Mouse (Mus musculus) lung, postnatal 0 days (tissue): ENCODE data around the gene Pdxk. TPM values are rescaled to one million over a fixed set of nuclear protein-coding genes. Genes with fewer than 3 reads are reported as not detected.

Experiments used
- ATAC-seq: fragments of 200-750 bp; cut with Nextera tagmentation; 2 replicates; pipeline ENCODE4 v1.8.0; 2017; ENCODE audit warnings: moderate library complexity
- DNase-seq: peaks from one replicate; pipeline ENCODE4 v3.0.0-alpha.2; 2016; ENCODE audit warnings: low spot score
- H3K27ac ChIP-seq: fragments of 300-500 bp; sonication (generic); 2 replicates; pipeline ENCODE4 v1.5.1; 2014; ENCODE audit warnings: antibody characterized with exemption, mild to moderate bottlenecking, low read length, mixed read lengths
- H3K27me3 ChIP-seq: fragments of 300-500 bp; sonication (generic); replicated peaks from 2 replicates; pipeline ENCODE4 v1.6.1; 2014; ENCODE audit warnings: low read length, mixed read lengths; ENCODE audit not compliant: insufficient read depth
- H3K36me3 ChIP-seq: fragments of 300-500 bp; sonication (generic); 2 replicates; pipeline ENCODE4 v1.6.1; 2014; ENCODE audit warnings: low read length, mixed read lengths; ENCODE audit not compliant: insufficient read depth
- H3K4me1 ChIP-seq: fragments of 300-500 bp; sonication (generic); 2 replicates; pipeline ENCODE4 v1.6.1; 2014; ENCODE audit warnings: antibody characterized with exemption, low read depth, low read length, mixed read lengths; ENCODE audit not compliant: insufficient read depth
- H3K4me2 ChIP-seq: fragments of 300-500 bp; sonication (generic); replicated peaks from 2 replicates; pipeline ENCODE4 v1.6.1; 2014; ENCODE audit warnings: low read depth, mild to moderate bottlenecking, low read length, moderate library complexity, mixed read lengths
- H3K4me3 ChIP-seq: fragments of 300-500 bp; sonication (generic); 2 replicates; pipeline ENCODE4 v1.5.1; 2014; ENCODE audit warnings: low read depth, low read length
- H3K9ac ChIP-seq: fragments of 300-500 bp; sonication (generic); replicated peaks from 2 replicates; pipeline ENCODE4 v1.6.1; 2014; ENCODE audit warnings: low read depth, mild to moderate bottlenecking
- H3K9me3 ChIP-seq: fragments of 300-500 bp; sonication (generic); 2 replicates; pipeline ENCODE4 v1.6.1; 2016; ENCODE audit warnings: low read length, mixed read lengths
- CTCF ChIP-seq: IDR thresholded peaks from 2 replicates; pipeline ENCODE4 v1.5.1; 2016; ENCODE audit warnings: antibody characterized with exemption, mild to moderate bottlenecking
- EP300 ChIP-seq: IDR thresholded peaks from 2 replicates; pipeline ENCODE4 v1.6.1; 2016; ENCODE audit warnings: antibody characterized with exemption, mild to moderate bottlenecking, control low read depth
- WGBS: fragments of 180-500 bp; shearing (Covaris S2); extraction: QIAGEN DNeasy Blood & Tissue Kit; methylation state at CpG from one replicate; pipeline ENCODE4 v1.1.7; 2014; 5-methylcytosine and 5-hydroxymethylcytosine counted together
- polyA plus RNA-seq: library from polyadenylated mRNA; unstranded; fragments of >200 nt; fragmentation: Nextera tagmentation; extraction: Ambion mirVana; gene quantifications from 2 replicates; pipeline ENCODE4 v1.2.1, GENCODE M21; 2015

Gene Pdxk
- polyA plus RNA-seq, 1 experiment from 2014 or later: 4.9 TPM

DNA sequence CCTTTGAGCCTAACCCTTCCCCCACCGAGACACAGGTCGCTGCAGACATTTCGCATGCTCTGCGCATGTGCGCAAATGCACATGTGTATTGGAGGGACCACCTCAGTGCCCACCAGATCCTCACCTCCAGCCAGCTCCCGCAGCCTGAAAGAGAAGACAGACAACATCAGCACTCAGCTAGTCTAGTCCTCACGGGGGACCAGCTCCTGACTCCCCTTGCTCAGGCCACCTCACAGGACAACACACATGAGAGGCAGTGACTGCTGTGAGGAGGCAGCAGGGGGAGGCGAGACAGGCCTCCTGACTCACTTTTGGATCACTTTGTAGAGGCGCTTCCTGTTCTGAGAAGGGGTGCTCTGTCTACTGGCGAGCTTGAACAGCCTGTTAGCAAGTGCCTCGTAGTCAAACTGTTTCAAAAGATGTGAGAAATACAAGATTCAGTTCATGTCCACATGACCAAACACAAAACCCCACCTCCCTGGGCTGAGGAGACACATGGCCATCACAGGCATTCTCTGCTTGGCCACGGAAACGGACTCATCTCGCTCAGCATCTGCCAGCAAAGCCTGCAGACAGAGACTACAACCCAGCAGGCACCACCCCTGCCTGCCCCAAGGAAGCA lies 62.4 kb downstream of the Pdxk start:
- Histone ChIP-seq H3K27me3 (no peaks in the 10 kb centered on the region), H3K4me1 (no peaks in the 10 kb centered on the region), H3K4me3 (no peak overlapping the region), H3K36me3 (peaks cover 53% of the 10 kb centered on the region), H3K9me3 (no peaks in the 10 kb centered on the region), H3K9ac (no peak overlapping the region), H3K27ac (no peak overlapping the region), H3K4me2 (no peak overlapping the region)
- WGBS: 91% methylated on average over 14 of the region's 14 CpGs
- DNase-seq (no peak), ATAC-seq (no peak)
- TF ChIP-seq CTCF: no peak
- no peak for TF ChIP-seq EP300

DNA sequence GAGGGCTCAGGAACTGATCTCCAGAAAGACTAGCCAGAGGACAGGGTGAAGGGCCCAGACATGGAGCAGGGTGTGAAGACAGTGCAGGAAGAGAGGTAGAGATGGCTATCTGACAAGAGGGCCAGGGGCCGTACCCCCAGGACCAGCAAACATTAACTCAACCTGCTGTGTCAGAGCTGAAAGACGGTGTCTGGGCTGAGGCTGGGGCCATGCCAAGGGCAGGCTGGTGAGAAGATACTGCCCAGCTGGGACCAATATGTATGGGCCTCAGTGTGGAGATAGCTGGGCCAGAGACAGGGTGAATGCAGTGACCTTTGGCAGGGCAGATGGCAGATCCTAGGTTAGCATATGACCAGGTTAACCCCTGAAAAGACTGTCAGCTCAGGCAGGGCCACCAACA lies 63.6 kb downstream of the Pdxk start:
- Histone ChIP-seq H3K4me1 (no peaks in the 10 kb centered on the region), H3K9ac (no peak overlapping the region), H3K36me3 (peaks cover 45% of the 10 kb centered on the region), H3K27ac (no peak overlapping the region), H3K4me2 (no peak overlapping the region), H3K4me3 (no peak overlapping the region), H3K9me3 (no peaks in the 10 kb centered on the region), H3K27me3 (no peaks in the 10 kb centered on the region)
- WGBS: 84% methylated on average over 2 of the region's 2 CpGs
- DNase-seq (no peak), ATAC-seq (no peak)
- no peak for TF ChIP-seq EP300
- TF ChIP-seq CTCF: no peak

DNA sequence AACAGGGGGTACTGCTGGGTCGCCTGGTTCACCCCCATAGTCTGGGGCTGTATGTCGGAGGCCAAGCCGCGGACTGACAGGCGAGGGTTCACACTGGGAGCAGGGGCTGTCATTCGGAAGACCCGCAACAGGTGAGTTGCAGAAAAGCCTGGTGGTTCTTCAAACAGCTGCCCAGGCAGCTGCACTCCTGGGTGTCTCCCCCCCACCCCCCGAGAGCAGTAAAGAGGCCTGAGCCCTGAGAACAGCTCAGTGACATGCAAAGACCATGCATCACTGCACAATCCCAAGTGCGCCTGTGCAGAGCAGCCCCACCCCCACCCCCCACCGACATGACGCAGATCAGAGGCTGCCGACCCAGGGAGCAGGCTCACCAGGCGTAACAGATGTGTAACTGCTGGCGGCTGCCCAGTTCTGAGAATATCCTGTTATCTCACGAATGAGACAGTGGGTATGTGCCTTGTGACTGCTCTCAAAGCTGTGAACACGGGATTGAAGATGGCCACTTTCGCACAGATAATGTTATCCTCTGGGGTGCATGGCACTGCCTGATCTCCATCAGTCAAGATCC lies 65.6 kb downstream of the Pdxk start:
- Histone ChIP-seq H3K27ac (no peak overlapping the region), H3K9me3 (no peaks in the 10 kb centered on the region), H3K36me3 (peaks cover 32% of the 10 kb centered on the region), H3K4me2 (no peak overlapping the region), H3K4me3 (no peak overlapping the region), H3K9ac (no peak overlapping the region), H3K4me1 (no peaks in the 10 kb centered on the region), H3K27me3 (no peaks in the 10 kb centered on the region)
- DNase-seq (no peak), ATAC-seq (peak; percentile 16; the same call in 1 of the 2 replicates)
- WGBS: 49% methylated on average over 17 of the region's 17 CpGs
- TF ChIP-seq EP300 (no peak), CTCF (no peak)

DNA sequence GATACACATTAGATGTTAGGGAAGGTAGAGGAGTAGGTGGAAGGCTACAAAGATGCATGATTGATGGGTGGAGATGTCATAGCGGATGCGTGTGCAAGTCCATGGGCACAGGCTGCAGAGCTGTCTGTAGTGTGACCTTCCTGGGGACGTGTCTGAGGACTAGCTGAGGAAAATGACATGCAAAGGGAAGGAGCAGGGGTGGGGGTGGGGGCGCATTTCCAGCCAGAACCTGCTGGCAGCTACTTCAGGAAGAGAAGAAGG lies 68.2 kb downstream of the Pdxk start:
- 42% methylated on average over 4 of the region's 4 CpGs for WGBS
- H3K9ac ChIP-seq: no peak overlapping the region
- TF ChIP-seq CTCF (no peak), EP300 (no peak)
- no peak overlapping the region for H3K4me3 ChIP-seq
- ATAC-seq (no peak), DNase-seq (no peak)
- H3K36me3 ChIP-seq: peaks cover 7% of the 10 kb centered on the region
- H3K27me3 ChIP-seq: 0 out of 2 replicates have a peak, but pooled peaks cover under 1% of the 10 kb centered on the region
- no peaks in the 10 kb centered on the region for H3K4me1 ChIP-seq
- H3K9me3 ChIP-seq: no peaks in the 10 kb centered on the region
- H3K27ac ChIP-seq: no peak overlapping the region
- H3K4me2 ChIP-seq: no peak overlapping the region

DNA sequence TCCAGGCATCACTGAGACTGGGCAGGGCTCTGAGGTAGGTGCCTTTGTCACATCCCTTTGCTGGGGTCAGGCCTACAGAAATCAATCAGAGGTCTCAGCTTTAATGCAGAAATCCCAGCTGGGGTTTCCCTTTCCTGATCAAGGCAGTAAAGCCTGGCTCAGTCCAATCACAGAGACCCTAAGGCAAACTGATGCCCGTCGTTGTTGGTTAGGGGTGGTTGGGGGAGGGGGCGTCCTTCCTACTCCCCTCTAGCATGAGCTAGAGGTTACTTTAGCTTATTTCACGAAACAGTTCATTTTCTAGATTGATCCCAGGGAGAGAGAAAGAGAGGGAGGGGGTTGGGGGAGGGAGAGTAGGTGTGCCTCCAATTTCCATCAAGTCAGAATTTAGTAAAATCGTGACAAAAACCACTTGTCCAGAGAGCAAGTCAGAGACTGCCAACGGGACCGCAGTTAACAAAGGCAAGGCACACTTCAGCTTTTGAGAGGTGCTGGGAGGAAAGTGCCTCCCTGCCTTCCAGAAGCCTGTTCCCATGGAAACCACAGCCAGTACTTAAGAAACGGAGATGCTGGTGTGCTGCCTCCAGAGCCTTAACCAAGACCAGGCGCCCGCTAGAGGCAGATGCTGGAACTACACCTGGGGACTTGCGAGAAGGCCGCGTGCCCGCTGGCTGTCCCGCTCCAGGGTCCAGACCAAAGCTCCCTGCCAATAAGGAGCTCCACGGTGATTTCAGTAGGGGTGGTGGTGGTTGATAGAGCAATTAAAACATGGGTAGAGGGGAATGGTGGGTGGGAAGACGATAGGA lies 68.8 kb downstream of the Pdxk start:
- WGBS: 12% methylated on average over 17 of the region's 17 CpGs
- no peaks in the 10 kb centered on the region for H3K9me3 ChIP-seq

DNA sequence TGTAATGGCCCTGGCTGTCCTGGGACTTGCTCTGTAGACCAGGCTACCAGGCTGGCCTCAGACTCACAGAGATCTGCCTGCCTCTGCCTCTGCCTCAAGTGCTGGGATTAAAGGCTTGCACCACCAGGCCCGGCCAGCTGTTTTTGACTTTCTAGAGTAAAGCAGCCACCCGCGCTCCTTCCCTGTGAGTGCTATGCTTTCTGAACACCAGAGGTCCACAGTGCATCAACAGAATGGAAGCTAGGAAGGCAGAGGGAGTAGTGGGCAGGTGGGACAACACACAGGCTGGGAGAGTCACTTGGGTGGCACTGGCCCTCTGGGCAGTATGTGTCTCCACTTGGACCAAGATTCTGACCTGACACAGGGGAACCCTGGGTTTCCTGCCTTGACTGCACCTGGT lies 69.4 kb downstream of the Pdxk start:
- WGBS: 79% methylated on average over 3 of the region's 3 CpGs
- no peak overlapping the region for H3K27ac ChIP-seq

More for the DNA sequence above, 68.8 kb downstream of the Pdxk start:
- ATAC-seq: peak; percentile 83
- Histone ChIP-seq H3K4me1 (no peaks in the 10 kb centered on the region), H3K27ac (no peak overlapping the region), H3K4me2 (no peak overlapping the region), H3K9ac (no peak overlapping the region), H3K4me3 (no peak overlapping the region), H3K27me3 (0 out of 2 replicates have a peak, but pooled peaks cover 3% of the 10 kb centered on the region), H3K36me3 (peaks cover 2% of the 10 kb centered on the region)
- peak; percentile 97 for DNase-seq
- TF ChIP-seq CTCF (peak; percentile 92), EP300 (no peak)

More for the DNA sequence above, 69.4 kb downstream of the Pdxk start:
- no peak for ATAC-seq
- Histone ChIP-seq H3K4me1 (no peaks in the 10 kb centered on the region), H3K9me3 (no peaks in the 10 kb centered on the region), H3K9ac (no peak overlapping the region), H3K4me3 (no peak overlapping the region), H3K4me2 (no peak overlapping the region), H3K36me3 (no peaks in the 10 kb centered on the region), H3K27me3 (0 out of 2 replicates have a peak, but pooled peaks cover 3% of the 10 kb centered on the region)
- no peak for TF ChIP-seq CTCF
- TF ChIP-seq EP300: no peak
- DNase-seq: no peak
